Mouse (Mus musculus) thymus, adult 2 months (tissue): ENCODE results near the gene Olfr517. TPM values are rescaled to one million over a fixed set of nuclear protein-coding genes. Genes with fewer than 3 reads are reported as not detected.

ENCODE experiments used
- DNase-seq: peaks from one replicate; pipeline ENCODE4 v3.0.0; 2021
- H3K27ac ChIP-seq: fragments of 200-500 bp; 2 replicates; pipeline ENCODE4 v1.5.1; 2012; ENCODE audit warnings: low read length, control low read depth; ENCODE audit not compliant: control insufficient read depth, insufficient read depth
- H3K27me3 ChIP-seq: fragments of 200-500 bp; 2 replicates; pipeline ENCODE4 v1.6.1; 2012; ENCODE audit warnings: mild to moderate bottlenecking, low read length, moderate library complexity, mixed read lengths; ENCODE audit not compliant: control insufficient read depth, insufficient read depth
- H3K36me3 ChIP-seq: fragments of 200-500 bp; 2 replicates; pipeline ENCODE4 v1.6.1; 2012; ENCODE audit warnings: mild to moderate bottlenecking, low read length, moderate library complexity; ENCODE audit not compliant: control insufficient read depth, insufficient read depth
- H3K4me1 ChIP-seq: fragments of 200-500 bp; replicated peaks from 2 replicates; pipeline ENCODE4 v1.6.1; 2012; ENCODE audit warnings: low read length; ENCODE audit not compliant: control insufficient read depth, insufficient read depth
- H3K4me3 ChIP-seq: fragments of 200-500 bp; 2 replicates; pipeline ENCODE4 v1.5.1; 2012; ENCODE audit warnings: mild to moderate bottlenecking, low read length, control low read depth, moderate library complexity; ENCODE audit not compliant: control insufficient read depth, insufficient read depth
- CTCF ChIP-seq: fragments of 200-500 bp; IDR thresholded peaks from 2 replicates; pipeline ENCODE4 v1.5.1; 2012; ENCODE audit warnings: mild to moderate bottlenecking, control low read depth, low read length, moderate library complexity, borderline replicate concordance; ENCODE audit not compliant: control insufficient read depth, poor library complexity, insufficient read depth; ENCODE audit errors: extremely low read depth
- POLR2A ChIP-seq: fragments of 200-500 bp; IDR thresholded peaks from 2 replicates; pipeline ENCODE4 v1.6.1; 2012; ENCODE audit warnings: mild to moderate bottlenecking, low read length, control low read depth, moderate library complexity; ENCODE audit not compliant: control insufficient read depth, poor library complexity, insufficient read depth; ENCODE audit errors: extremely low read depth
- WGBS: fragments of 180-500 bp; shearing (Covaris S2); methylation state at CpG from one replicate; pipeline ENCODE4 v1.1.7; 2018; 5-methylcytosine and 5-hydroxymethylcytosine counted together
- polyA plus RNA-seq: library from polyadenylated mRNA; depleted of rRNA; stranded (reverse); fragments of >200 nt; gene quantifications from 2 replicates; pipeline ENCODE4 v1.2.3, GENCODE M21; 2012; rRNA removed

Olfr517 gene
- 0.20 TPM in 1 of 2 replicates, not detected in the other for polyA plus RNA-seq

- WGBS = 52% methylated on average over 2 of the region's 2 CpGs
- TF ChIP-seq CTCF (no peak), POLR2A (no peak)
- no peak for DNase-seq
- Histone ChIP-seq H3K27me3 (no peaks in the 10 kb centered on the region), H3K36me3 (no peaks in the 10 kb centered on the region), H3K4me3 (no peak within 1 kb of the TSS), H3K4me1 (no peaks in the 10 kb centered on the region), H3K27ac (no peak within 1 kb of the TSS)
Measured at GRCm38 (mm10) chr7:108872279-108872678, at the start of gene Olfr517. Olfr517 (minus strand) TSS chr7:108872379.

- Histone ChIP-seq H3K27ac (no peak overlapping the region), H3K4me1 (no peaks in the 10 kb centered on the region), H3K4me3 (no peak overlapping the region), H3K36me3 (no peaks in the 10 kb centered on the region), H3K27me3 (no peaks in the 10 kb centered on the region)
- TF ChIP-seq POLR2A (no peak), CTCF (no peak)
- no peak for DNase-seq
- WGBS = 90% methylated on average over 2 of the region's 2 CpGs
Measured at GRCm38 (mm10) chr7:108903969-108904368, 31.8 kb upstream of the Olfr517 start.

GRCm38 (mm10) chr7:108894320-108894719, 22.1 kb upstream of the Olfr517 start, which contains the start of gene Olfr519:
Olfr519 (minus strand) TSS chr7:108894420.
- WGBS = 93% methylated on average over 5 of the region's 5 CpGs
- no peak for DNase-seq
- Histone ChIP-seq H3K4me3 (no peak within 1 kb of the TSS), H3K27me3 (no peaks in the 10 kb centered on the region), H3K4me1 (no peaks in the 10 kb centered on the region), H3K36me3 (no peaks in the 10 kb centered on the region), H3K27ac (no peak within 1 kb of the TSS)
- TF ChIP-seq CTCF (no peak), POLR2A (no peak)

DNA sequence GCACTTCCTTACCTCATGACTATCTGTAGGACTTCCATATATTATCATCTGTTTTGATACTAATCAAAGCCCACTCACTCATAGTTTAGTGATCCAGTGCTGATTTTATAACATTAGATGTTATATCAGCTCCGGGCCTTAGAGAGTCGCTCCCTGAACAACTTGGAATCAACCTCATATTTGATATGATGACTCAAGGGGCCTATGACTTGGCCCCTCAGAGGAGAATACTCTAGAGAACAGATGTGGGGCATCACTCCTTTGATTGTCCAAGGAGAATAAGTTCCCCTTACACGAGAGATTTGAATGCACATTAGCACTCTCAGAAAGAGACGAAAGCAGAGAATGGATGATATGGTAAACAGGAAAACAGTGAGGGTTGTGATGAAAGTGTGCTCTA, 12.7 kb upstream of the Olfr517 start, which contains the start of gene Olfr518:
Olfr518 (minus strand) TSS at position 101 of the 400 bp plus-strand sequence.
- no peak for DNase-seq
- Histone ChIP-seq H3K4me1 (no peaks in the 10 kb centered on the region), H3K4me3 (no peak within 1 kb of the TSS), H3K27ac (no peak within 1 kb of the TSS), H3K27me3 (no peaks in the 10 kb centered on the region), H3K36me3 (no peaks in the 10 kb centered on the region)
- 82% methylated on average over 4 of the region's 4 CpGs for WGBS
- no peak for TF ChIP-seq POLR2A
- TF ChIP-seq CTCF = no peak

DNA sequence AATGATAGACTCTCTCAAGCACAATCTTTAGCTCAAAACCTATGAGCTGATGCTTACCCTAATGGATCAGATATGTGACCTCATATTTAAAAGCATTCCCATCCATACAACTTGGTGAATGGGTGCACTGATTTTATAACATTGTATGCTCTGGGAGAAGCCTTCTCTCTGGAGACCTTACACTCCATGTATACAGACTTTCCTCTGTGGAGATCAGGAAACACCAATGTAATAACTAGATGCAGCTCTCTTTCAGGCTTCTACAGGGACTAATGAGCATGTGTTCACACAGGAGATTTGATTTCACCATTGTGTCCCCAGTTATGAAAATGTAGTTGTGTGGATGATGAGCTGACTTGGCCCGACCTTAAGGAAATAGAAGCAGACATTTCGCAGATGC, 21.8 kb downstream of the Olfr517 start, which contains the start of gene Olfr516:
Olfr516 (minus strand) TSS at position 101 of the 400 bp plus-strand sequence.
- no peaks in the 10 kb centered on the region for H3K4me1 ChIP-seq
- H3K36me3 ChIP-seq = no peaks in the 10 kb centered on the region
- no peaks in the 10 kb centered on the region for H3K27me3 ChIP-seq
- DNase-seq = no peak
- WGBS = 93% methylated on average over 2 of the region's 2 CpGs
- no peak within 1 kb of the TSS for H3K4me3 ChIP-seq
- TF ChIP-seq CTCF (no peak), POLR2A (no peak)
- H3K27ac ChIP-seq = no peak within 1 kb of the TSS

GRCm38 (mm10) chr7:108825897-108826296, 46.3 kb downstream of the Olfr517 start, which contains the start of gene Olfr514:
Olfr514 (minus strand) TSS chr7:108825997.
- no peak for DNase-seq
- H3K27me3 ChIP-seq = no peaks in the 10 kb centered on the region
- H3K36me3 ChIP-seq = no peaks in the 10 kb centered on the region
- TF ChIP-seq CTCF (no peak), POLR2A (no peak)
- H3K4me1 ChIP-seq = no peaks in the 10 kb centered on the region
- no peak within 1 kb of the TSS for H3K27ac ChIP-seq
- H3K4me3 ChIP-seq = no peak within 1 kb of the TSS

Other genes with a start within 250 kb of the Olfr517 start
- not detected in 2 replicates for gene Olfr508, start 242.4 kb downstream of the Olfr517 start, polyA plus RNA-seq
- not detected in 2 replicates for gene Olfr509, start 220.5 kb downstream of the Olfr517 start, polyA plus RNA-seq
- gene Olfr510, start 206.0 kb downstream of the Olfr517 start, polyA plus RNA-seq = not detected in 2 replicates
- gene Olfr512, start 159.1 kb downstream of the Olfr517 start, polyA plus RNA-seq = not detected in 2 replicates
- not detected in 2 replicates for gene Olfr513, start 121.4 kb downstream of the Olfr517 start, polyA plus RNA-seq
- not detected in 2 replicates for gene Olfr514, start 46.4 kb downstream of the Olfr517 start, polyA plus RNA-seq
- gene Olfr516, start 21.9 kb downstream of the Olfr517 start, polyA plus RNA-seq = not detected in 2 replicates
- gene Olfr518, start 12.6 kb upstream of the Olfr517 start, polyA plus RNA-seq = not detected in 2 replicates
- not detected in 2 replicates for gene Olfr519, start 22.0 kb upstream of the Olfr517 start, polyA plus RNA-seq
- 0.09 and 0.27 TPM in 2 replicates for gene Nlrp10, start 57.8 kb upstream of the Olfr517 start, polyA plus RNA-seq
- 161 and 309 TPM in 2 replicates for gene Eif3f, start 62.0 kb upstream of the Olfr517 start, polyA plus RNA-seq
- 0.54 and 0.66 TPM in 2 replicates for gene Tub, start 78.0 kb upstream of the Olfr517 start, polyA plus RNA-seq
- 0.31 and 0.55 TPM in 2 replicates for gene Ric3, start 211.0 kb upstream of the Olfr517 start, polyA plus RNA-seq